Mouse (Mus musculus) forebrain, embryonic 16.5 days (tissue): ENCODE measurements around the gene Fcer2a. TPM values are rescaled to one million over a fixed set of nuclear protein-coding genes. Genes with fewer than 3 reads are reported as not detected.

Experiments
- ATAC-seq: fragments of 200-750 bp; cut with Nextera tagmentation; 2 replicates; pipeline ENCODE4 v1.8.0; 2017; ENCODE audit warnings: mild to moderate bottlenecking, moderate library complexity
- H3K27ac ChIP-seq: fragments of 300-500 bp; sonication (generic); 2 replicates; pipeline ENCODE4 v1.5.1; 2014; ENCODE audit warnings: low read length, control low read depth
- H3K27me3 ChIP-seq: fragments of 300-500 bp; sonication (generic); replicated peaks from 2 replicates; pipeline ENCODE4 v1.6.1; 2014; ENCODE audit warnings: low read length; ENCODE audit not compliant: control insufficient read depth, insufficient read depth
- H3K36me3 ChIP-seq: fragments of 300-500 bp; sonication (generic); 2 replicates; pipeline ENCODE4 v1.6.1; 2014; ENCODE audit not compliant: control insufficient read depth, insufficient read depth
- H3K4me1 ChIP-seq: fragments of 300-500 bp; sonication (generic); replicated peaks from 2 replicates; pipeline ENCODE4 v1.6.1; 2014; ENCODE audit warnings: low read length; ENCODE audit not compliant: control insufficient read depth, insufficient read depth
- H3K4me2 ChIP-seq: fragments of 300-500 bp; sonication (generic); 2 replicates; pipeline ENCODE4 v1.6.1; 2014; ENCODE audit warnings: mild to moderate bottlenecking, low read length, control low read depth
- H3K4me3 ChIP-seq: fragments of 300-500 bp; sonication (generic); replicated peaks from 2 replicates; pipeline ENCODE4 v1.5.1; 2014; ENCODE audit warnings: mild to moderate bottlenecking, low read length, control low read depth
- H3K9ac ChIP-seq: fragments of 300-500 bp; sonication (generic); replicated peaks from 2 replicates; pipeline ENCODE4 v1.6.1; 2014; ENCODE audit warnings: low read depth, low read length, control low read depth
- H3K9me3 ChIP-seq: fragments of 300-500 bp; sonication (generic); 2 replicates; pipeline ENCODE4 v1.6.1; 2016; ENCODE audit warnings: low read length; ENCODE audit not compliant: control insufficient read depth
- WGBS: fragments of 180-500 bp; shearing (Covaris S2); extraction: QIAGEN DNeasy Blood & Tissue Kit; methylation state at CpG from one replicate; pipeline ENCODE4 v1.1.7; 2014; 5-methylcytosine and 5-hydroxymethylcytosine counted together
- polyA plus RNA-seq: library from polyadenylated mRNA; unstranded; fragments of >200 nt; fragmentation: Nextera tagmentation; extraction: Ambion mirVana; gene quantifications from 2 replicates; pipeline ENCODE4 v1.2.1, GENCODE M21; 2015

The Fcer2a gene
- polyA plus RNA-seq, 1 experiment from 2014 or later, result 0.30 TPM

GRCm38 (mm10) chr8:3660889-3661288, 33.1 kb downstream of the Fcer2a start:
- H3K27me3 ChIP-seq, result no peaks in the 10 kb centered on the region
- H3K4me1 ChIP-seq, result peaks cover 4% of the 10 kb centered on the region; the same call in 1 of the 2 replicates
- no peaks in the 10 kb centered on the region for H3K9me3 ChIP-seq
- no peak overlapping the region for H3K4me3 ChIP-seq
- H3K9ac ChIP-seq, result no peak overlapping the region
- no peak overlapping the region for H3K27ac ChIP-seq
- no peaks in the 10 kb centered on the region for H3K36me3 ChIP-seq
- 85% methylated on average over 8 of the region's 8 CpGs for WGBS
- H3K4me2 ChIP-seq, result no peak overlapping the region
- no peak for ATAC-seq

- H3K4me1 ChIP-seq, result peaks cover 4% of the 10 kb centered on the region; the same call in 1 of the 2 replicates
- no peaks in the 10 kb centered on the region for H3K27me3 ChIP-seq
- whole genome bisulfite sequencing, result 18% methylated on average over 7 of the region's 7 CpGs
- no peaks in the 10 kb centered on the region for H3K9me3 ChIP-seq
- no peaks in the 10 kb centered on the region for H3K36me3 ChIP-seq
- H3K4me2 ChIP-seq, result peak overlapping the region; percentile 25; the same call in 1 of the 2 replicates
- H3K27ac ChIP-seq, result no peak overlapping the region
- H3K9ac ChIP-seq, result no peak overlapping the region
- no peak overlapping the region; the same call in 1 of the 2 replicates for H3K4me3 ChIP-seq
- peak; percentile 43; the same call in 1 of the 2 replicates for ATAC-seq
Measured at GRCm38 (mm10) chr8:3656725-3657381, 37.1 kb downstream of the Fcer2a start.

DNA sequence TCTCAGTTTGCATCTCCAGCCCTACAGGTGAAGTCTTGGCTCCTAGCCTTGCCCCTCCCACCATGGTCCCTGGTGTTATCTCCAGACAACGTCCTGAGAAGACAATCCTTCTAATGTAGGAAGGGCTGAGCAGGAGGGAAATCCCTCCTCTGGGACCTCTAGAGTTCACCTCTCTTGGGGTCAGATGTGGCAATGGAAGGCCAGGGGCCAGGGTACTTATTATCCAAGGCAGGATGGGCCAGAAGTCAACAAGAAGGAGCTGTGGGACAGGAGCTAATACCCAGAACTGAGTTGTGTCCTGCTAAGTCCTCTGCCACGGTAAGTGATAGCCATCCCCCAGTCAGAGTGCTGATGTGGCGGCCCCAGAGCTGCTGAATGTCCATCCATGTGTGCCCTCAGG, 38.4 kb downstream of the Fcer2a start, which contains the start of gene Retn:
Retn (plus strand) TSS at position 245 of the 400 bp plus-strand sequence.
- Histone ChIP-seq H3K9ac (no peak within 1 kb of the TSS), H3K27ac (no peak within 1 kb of the TSS), H3K4me1 (peaks cover 4% of the 10 kb centered on the region; the same call in 1 of the 2 replicates), H3K9me3 (no peaks in the 10 kb centered on the region), H3K4me2 (no peak within 1 kb of the TSS), H3K27me3 (no peaks in the 10 kb centered on the region), H3K36me3 (no peaks in the 10 kb centered on the region), H3K4me3 (no peak within 1 kb of the TSS)
- 74% methylated on average over 3 of the region's 3 CpGs for WGBS
- ATAC-seq, result no peak

- H3K4me2 ChIP-seq, result no peak overlapping the region
- no peaks in the 10 kb centered on the region for H3K9me3 ChIP-seq
- H3K36me3 ChIP-seq, result no peaks in the 10 kb centered on the region
- H3K4me3 ChIP-seq, result no peak overlapping the region
- no peak for ATAC-seq
- no peak overlapping the region for H3K27ac ChIP-seq
- no peak overlapping the region for H3K9ac ChIP-seq
- no peaks in the 10 kb centered on the region for H3K27me3 ChIP-seq
- 78% methylated on average over 11 of the region's 11 CpGs for WGBS
- H3K4me1 ChIP-seq, result peaks cover 4% of the 10 kb centered on the region; the same call in 1 of the 2 replicates
Measured at GRCm38 (mm10) chr8:3654726-3655508, 39.1 kb downstream of the Fcer2a start.

- Histone ChIP-seq H3K4me3 (no peak overlapping the region), H3K27ac (no peak overlapping the region), H3K36me3 (no peaks in the 10 kb centered on the region), H3K27me3 (no peaks in the 10 kb centered on the region), H3K4me2 (no peak overlapping the region), H3K9me3 (no peaks in the 10 kb centered on the region), H3K4me1 (peaks cover 4% of the 10 kb centered on the region; the same call in 1 of the 2 replicates), H3K9ac (no peak overlapping the region)
- WGBS, result 65% methylated on average over 3 of the region's 3 CpGs
- ATAC-seq, result no peak
Measured at GRCm38 (mm10) chr8:3652845-3653244, 41.1 kb downstream of the Fcer2a start.

- Histone ChIP-seq H3K27ac (no peak overlapping the region), H3K9me3 (no peaks in the 10 kb centered on the region), H3K4me1 (no peaks in the 10 kb centered on the region), H3K36me3 (no peaks in the 10 kb centered on the region), H3K4me3 (no peak overlapping the region), H3K9ac (no peak overlapping the region), H3K27me3 (no peaks in the 10 kb centered on the region), H3K4me2 (no peak overlapping the region)
- ATAC-seq, result no peak
- WGBS, result 42% methylated on average over 1 of the region's 1 CpGs
Measured at GRCm38 (mm10) chr8:3648990-3649389, 45.0 kb downstream of the Fcer2a start.

GRCm38 (mm10) chr8:3648268-3648667, 45.7 kb downstream of the Fcer2a start:
- Histone ChIP-seq H3K27me3 (no peaks in the 10 kb centered on the region), H3K4me2 (no peak overlapping the region), H3K9me3 (no peaks in the 10 kb centered on the region), H3K36me3 (no peaks in the 10 kb centered on the region), H3K4me3 (no peak overlapping the region), H3K27ac (no peak overlapping the region), H3K4me1 (no peaks in the 10 kb centered on the region), H3K9ac (no peak overlapping the region)
- ATAC-seq, result no peak
- WGBS, result 85% methylated on average over 2 of the region's 2 CpGs

DNA sequence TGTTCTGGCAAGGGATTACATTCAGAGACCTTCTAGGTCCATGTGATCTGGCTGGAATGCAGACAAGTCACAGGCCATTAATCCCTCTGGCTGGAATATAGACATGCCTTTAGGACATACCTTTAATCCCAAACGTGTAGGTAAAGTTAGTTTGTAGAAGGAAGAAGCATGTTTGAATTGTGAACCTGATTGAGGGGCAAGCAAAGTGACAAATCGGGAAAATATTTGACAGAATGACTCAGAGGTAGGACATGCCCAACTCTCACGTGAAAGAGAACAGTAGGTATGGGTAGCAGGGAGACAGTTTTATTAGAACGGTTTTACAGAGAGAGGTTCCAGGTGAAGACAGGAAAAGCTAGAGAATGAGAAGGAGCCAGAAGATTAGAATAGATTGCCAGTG, 46.4 kb downstream of the Fcer2a start:
- Histone ChIP-seq H3K9me3 (no peaks in the 10 kb centered on the region), H3K4me1 (no peaks in the 10 kb centered on the region), H3K27ac (no peak overlapping the region), H3K4me3 (no peak overlapping the region), H3K9ac (no peak overlapping the region), H3K27me3 (no peaks in the 10 kb centered on the region), H3K36me3 (no peaks in the 10 kb centered on the region), H3K4me2 (no peak overlapping the region)
- 84% methylated on average over 4 of the region's 4 CpGs for WGBS
- ATAC-seq, result no peak

DNA sequence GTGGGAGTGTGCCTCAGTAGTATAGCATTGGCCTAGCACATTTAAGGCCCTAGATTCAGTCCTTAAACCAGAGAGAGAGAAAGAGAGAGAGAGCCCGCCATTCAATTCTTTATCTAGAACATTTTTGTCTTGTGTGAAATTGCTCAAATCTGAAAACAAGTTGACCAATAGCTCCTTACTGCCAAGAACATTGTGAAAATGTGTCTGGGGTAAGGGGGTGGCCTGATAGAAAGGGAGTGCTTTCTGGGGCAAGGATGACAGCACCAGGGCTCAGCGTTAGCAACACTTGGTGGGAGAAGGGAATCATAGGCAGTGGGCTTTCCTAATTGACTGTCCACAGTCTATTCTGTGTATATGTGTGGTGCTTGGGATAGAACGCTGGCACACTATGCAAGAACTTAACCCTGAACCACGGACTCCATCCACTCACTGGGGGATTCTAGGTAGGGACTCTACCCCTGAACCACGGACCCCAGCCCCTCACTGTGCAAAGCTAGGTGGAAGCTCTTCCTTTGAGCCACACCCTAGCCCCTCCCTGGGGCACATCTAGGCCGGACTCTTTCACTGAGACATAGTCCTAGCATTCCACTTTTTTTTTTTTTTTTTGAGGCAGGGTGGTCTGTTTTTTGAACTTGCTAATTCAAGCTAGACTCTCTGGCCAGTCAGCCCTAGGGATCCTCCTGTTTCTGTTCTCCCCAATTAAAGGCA, 47.0 kb downstream of the Fcer2a start:
- no peak for ATAC-seq
- 83% methylated on average over 6 of the region's 6 CpGs for WGBS

More for the DNA sequence above, 47.0 kb downstream of the Fcer2a start:
- Histone ChIP-seq H3K4me3 (no peak overlapping the region), H3K27ac (no peak overlapping the region), H3K4me1 (no peaks in the 10 kb centered on the region), H3K27me3 (no peaks in the 10 kb centered on the region), H3K9me3 (no peaks in the 10 kb centered on the region), H3K4me2 (no peak overlapping the region), H3K36me3 (no peaks in the 10 kb centered on the region), H3K9ac (no peak overlapping the region)
